Mouse (Mus musculus) small intestine, adult 2 months (tissue): ENCODE data around the gene Snrnp48.

Experiments
- CTCF ChIP-seq: fragments of 200-500 bp; IDR thresholded peaks from 2 replicates; pipeline ENCODE4 v1.5.1; 2012; ENCODE audit warnings: low read depth, mild to moderate bottlenecking, control low read depth, inconsistent platforms, low read length, moderate library complexity, mixed read lengths; ENCODE audit not compliant: insufficient replicate concordance, insufficient read length; ENCODE audit errors: extremely low read depth
- POLR2A ChIP-seq: fragments of 200-500 bp; IDR thresholded peaks from 2 replicates; pipeline ENCODE4 v1.6.1; 2012; ENCODE audit warnings: low read depth, mild to moderate bottlenecking, control low read depth, inconsistent platforms, low read length, moderate library complexity

DNA sequence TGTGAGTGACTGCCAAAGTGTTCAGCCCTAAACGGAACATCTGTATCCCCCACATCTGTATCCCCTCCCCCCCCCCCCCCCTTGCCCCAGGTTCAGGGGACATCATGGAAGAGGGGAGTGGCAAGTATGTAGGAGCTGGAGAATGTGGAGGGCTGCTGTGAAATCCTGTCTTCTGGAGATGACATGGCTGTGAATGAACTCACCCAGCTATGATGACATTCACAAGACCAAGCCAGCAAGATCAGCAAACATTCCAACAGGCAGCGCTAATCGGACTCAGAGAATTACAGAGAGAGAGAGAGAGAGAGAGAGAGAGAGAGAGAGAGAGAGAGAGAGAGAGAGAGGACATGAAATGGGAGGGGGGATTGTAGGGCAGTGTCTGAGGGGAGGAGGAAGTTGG, 46.5 kb downstream of the Snrnp48 start:
- TF ChIP-seq CTCF (no peak), POLR2A (no peak)
